ENCODE assay signal across 29 mouse cellular contexts in genomic region chr11:111895221-111896200, GRCm38 (mm10).
A peak's percentile ranks its signal among the peaks of the same experiment; 100 is the strongest.
DNase-seq lines count a peak whose midpoint lies in the region; ATAC-seq and TF ChIP-seq lines count a peak whose summit lies in the region.
"Had no signal": no experiment of that assay in that cellular context is flagged by ENCODE, and none has a peak within 500 bp of the region (broad histone marks: within the 10 kb centered on the region; RNA-seq: fewer than 3 reads in every experiment).

No protein-coding gene starts in this region.

- peak; percentile 23; the same call in 1 of the 2 replicates for ATAC-seq in liver, embryonic 11.5 days (replicated peaks; ENCODE audit: low FRiP score)
- ATAC-seq in liver, postnatal 0 days: no peak
- ATAC-seq in midbrain, embryonic 12.5 days (ENCODE audit: low FRiP score, low read depth): peak; percentile 62; the same call in 1 of the 2 replicates
- ATAC-seq in midbrain, embryonic 15.5 days (replicated peaks): no peak
- peak; percentile 47 for ATAC-seq in liver, embryonic 13.5 days (ENCODE audit: low read depth)
- ATAC-seq in heart, embryonic 12.5 days (ENCODE audit: insufficient number of reproducible peaks, low FRiP score): no peak
- ATAC-seq: CD4-positive, CD25-positive, alpha-beta regulatory T cell, adult 4 months; forebrain, embryonic 14.5 days; forebrain, postnatal 0 days; hindbrain, postnatal 0 days; Patski had no signal

- H3K27ac ChIP-seq in liver, embryonic 11.5 days (ENCODE audit: low read depth, low read length): no peak overlapping the region
- no peak overlapping the region for H3K27ac ChIP-seq in liver, postnatal 0 days (ENCODE audit: low read depth)
- H3K27ac ChIP-seq in midbrain, embryonic 12.5 days (replicated peaks): no peak overlapping the region
- H3K27ac ChIP-seq in midbrain, embryonic 15.5 days: no peak overlapping the region
- no peak overlapping the region for H3K27ac ChIP-seq in MEL (ENCODE audit: control insufficient read depth, low read depth, low read length)
- no peak overlapping the region for H3K27ac ChIP-seq in liver, embryonic 13.5 days
- no peak overlapping the region for H3K27ac ChIP-seq in heart, embryonic 12.5 days (ENCODE audit: poor library complexity, severe bottlenecking)
- H3K27ac ChIP-seq: embryonic facial prominence, embryonic 10.5 days; embryonic facial prominence, embryonic 13.5 days; gastrocnemius, adult 2 months; heart, embryonic 13.5 days; hindbrain, embryonic 14.5 days; hindbrain, postnatal 0 days had no signal

- H3K79me2 ChIP-seq in MEL (ENCODE audit: control insufficient read depth, insufficient read depth, low read length, poor library complexity): no peaks in the 10 kb centered on the region

- H3K27me3 ChIP-seq in liver, embryonic 11.5 days (replicated peaks; ENCODE audit: control insufficient read depth, insufficient read depth, low read length): no peaks in the 10 kb centered on the region
- no peaks in the 10 kb centered on the region for H3K27me3 ChIP-seq in liver, postnatal 0 days (ENCODE audit: insufficient read depth, low read length)
- H3K27me3 ChIP-seq in midbrain, embryonic 12.5 days: peaks cover 64% of the 10 kb centered on the region
- H3K27me3 ChIP-seq in midbrain, embryonic 15.5 days (replicated peaks): peaks cover 17% of the 10 kb centered on the region; the same call in 1 of the 2 replicates
- no peaks in the 10 kb centered on the region for H3K27me3 ChIP-seq in MEL (ENCODE audit: control insufficient read depth in 1 of 2, insufficient read depth in 2 of 2, low read length in 2 of 2)
- H3K27me3 ChIP-seq in liver, embryonic 13.5 days: no peaks in the 10 kb centered on the region
- H3K27me3 ChIP-seq in heart, embryonic 12.5 days (replicated peaks): no peaks in the 10 kb centered on the region
- H3K27me3 ChIP-seq: heart, embryonic 13.5 days had no signal

- H3K9ac ChIP-seq in liver, embryonic 11.5 days (ENCODE audit: low read depth, low read length): no peak overlapping the region
- no peak overlapping the region for H3K9ac ChIP-seq in liver, postnatal 0 days (replicated peaks)
- no peak overlapping the region for H3K9ac ChIP-seq in midbrain, embryonic 12.5 days (replicated peaks)
- no peak overlapping the region for H3K9ac ChIP-seq in midbrain, embryonic 15.5 days
- H3K9ac ChIP-seq in MEL (ENCODE audit: control insufficient read depth, low read depth, low read length, poor library complexity, severe bottlenecking): no peak overlapping the region
- H3K9ac ChIP-seq in liver, embryonic 13.5 days: no peak overlapping the region
- H3K9ac ChIP-seq in heart, embryonic 12.5 days: no peak overlapping the region
- H3K9ac ChIP-seq: embryonic facial prominence, embryonic 13.5 days; forebrain, postnatal 0 days; heart, embryonic 13.5 days; hindbrain, embryonic 14.5 days had no signal

- no peaks in the 10 kb centered on the region for H3K9me3 ChIP-seq in liver, embryonic 11.5 days (ENCODE audit: control insufficient read depth, low read length)
- H3K9me3 ChIP-seq in liver, postnatal 0 days (ENCODE audit: low read length): no peaks in the 10 kb centered on the region
- no peaks in the 10 kb centered on the region for H3K9me3 ChIP-seq in midbrain, embryonic 12.5 days
- H3K9me3 ChIP-seq in midbrain, embryonic 15.5 days: no peaks in the 10 kb centered on the region
- no peaks in the 10 kb centered on the region for H3K9me3 ChIP-seq in MEL (replicated peaks; ENCODE audit: insufficient read depth, low read length)
- H3K9me3 ChIP-seq in liver, embryonic 13.5 days (replicated peaks): no peaks in the 10 kb centered on the region
- H3K9me3 ChIP-seq in heart, embryonic 12.5 days (replicated peaks): no peaks in the 10 kb centered on the region
- H3K9me3 ChIP-seq: embryonic facial prominence, embryonic 10.5 days; embryonic facial prominence, embryonic 13.5 days; heart, embryonic 13.5 days had no signal

- no peak for TF ChIP-seq EP300 in liver, postnatal 0 days (IDR thresholded peaks at IDR 0.05; ENCODE audit: low read depth)
- TF ChIP-seq EP300 in MEL (IDR thresholded peaks at IDR 0.05; ENCODE audit: low read depth in 1 of 2, low read length in 2 of 2): no peak

- H3K4me3 ChIP-seq in liver, embryonic 11.5 days (ENCODE audit: low read depth, low read length): no peak overlapping the region
- H3K4me3 ChIP-seq in liver, postnatal 0 days (ENCODE audit: low read depth, low read length): no peak overlapping the region
- H3K4me3 ChIP-seq in midbrain, embryonic 12.5 days: no peak overlapping the region
- H3K4me3 ChIP-seq in midbrain, embryonic 15.5 days: no peak overlapping the region
- H3K4me3 ChIP-seq in MEL (ENCODE audit: control insufficient read depth in 1 of 2, insufficient read depth in 1 of 2, low read depth in 2 of 2, low read length in 2 of 2): no peak overlapping the region
- no peak overlapping the region for H3K4me3 ChIP-seq in liver, embryonic 13.5 days (replicated peaks)
- H3K4me3 ChIP-seq in heart, embryonic 12.5 days: no peak overlapping the region
- H3K4me3 ChIP-seq in lung, adult 2 months (replicated peaks; ENCODE audit: extremely low read depth, low read depth, low read length): no peak overlapping the region
- H3K4me3 ChIP-seq: embryonic facial prominence, embryonic 10.5 days; embryonic facial prominence, embryonic 13.5 days; erythroblast, embryonic 14.5 days; gastrocnemius, adult 2 months; heart, embryonic 13.5 days had no signal

- no peaks in the 10 kb centered on the region for H3K36me3 ChIP-seq in liver, embryonic 11.5 days (ENCODE audit: control insufficient read depth, insufficient read depth, low read length)
- no peaks in the 10 kb centered on the region for H3K36me3 ChIP-seq in liver, postnatal 0 days (replicated peaks; ENCODE audit: insufficient read depth, low read length)
- no peaks in the 10 kb centered on the region for H3K36me3 ChIP-seq in midbrain, embryonic 12.5 days
- H3K36me3 ChIP-seq in midbrain, embryonic 15.5 days (replicated peaks): no peaks in the 10 kb centered on the region
- no peaks in the 10 kb centered on the region for H3K36me3 ChIP-seq in MEL (ENCODE audit: control insufficient read depth in 1 of 2, insufficient read depth in 2 of 2, low read length in 2 of 2)
- no peaks in the 10 kb centered on the region for H3K36me3 ChIP-seq in liver, embryonic 13.5 days
- H3K36me3 ChIP-seq in heart, embryonic 12.5 days: no peaks in the 10 kb centered on the region
- H3K36me3 ChIP-seq: embryonic facial prominence, embryonic 10.5 days; embryonic facial prominence, embryonic 13.5 days; heart, embryonic 13.5 days had no signal

- no peak overlapping the region for H3K4me2 ChIP-seq in liver, embryonic 11.5 days
- H3K4me2 ChIP-seq in liver, postnatal 0 days (ENCODE audit: low read depth, low read length): no peak overlapping the region
- no peak overlapping the region for H3K4me2 ChIP-seq in midbrain, embryonic 12.5 days (replicated peaks)
- no peak overlapping the region for H3K4me2 ChIP-seq in midbrain, embryonic 15.5 days
- no peak overlapping the region for H3K4me2 ChIP-seq in liver, embryonic 13.5 days
- no peak overlapping the region for H3K4me2 ChIP-seq in heart, embryonic 12.5 days
- H3K4me2 ChIP-seq: embryonic facial prominence, embryonic 13.5 days; heart, embryonic 13.5 days; hindbrain, embryonic 14.5 days had no signal

- no peak for TF ChIP-seq CTCF in liver, postnatal 0 days (IDR thresholded peaks at IDR 0.05; ENCODE audit: low read depth)
- TF ChIP-seq CTCF in MEL (IDR thresholded peaks at IDR 0.05 in 2 of 3, conservative IDR thresholded peaks at IDR 0.05 in 1 of 3; ENCODE audit: control insufficient read depth in 1 of 3, insufficient read depth in 1 of 3, low read depth in 2 of 3, low read length in 3 of 3, poor library complexity in 1 of 3, severe bottlenecking in 1 of 3): no peak
- no peak for TF ChIP-seq CTCF in lung, adult 2 months (IDR thresholded peaks at IDR 0.05; ENCODE audit: insufficient read depth, low read length)

- TF ChIP-seq POLR2A in MEL (IDR thresholded peaks at IDR 0.05; ENCODE audit: control insufficient read depth in 1 of 2, insufficient read depth in 1 of 2, low read depth in 1 of 2, low read length in 2 of 2, poor library complexity in 1 of 2): no peak
- TF ChIP-seq POLR2A in lung, adult 2 months (IDR thresholded peaks at IDR 0.05; ENCODE audit: borderline replicate concordance, extremely low read depth, low read depth, low read length): no peak

- no peak for DNase-seq in liver, embryonic 11.5 days (ENCODE audit: low spot score)
- no peak for DNase-seq in liver, postnatal 0 days
- DNase-seq in MEL (ENCODE audit: low read depth, low spot score): peak; percentile 28
- DNase-seq in liver, embryonic 13.5 days: no peak
- no peak for DNase-seq in lung, adult 2 months
- DNase-seq: adrenal gland, postnatal 10 days; cerebellum, adult 11-12 months; cerebellum, adult 8-10 months; cerebellum, postnatal 10 days; cerebellum, postnatal 36 days; embryo, embryonic 11 days; forebrain, postnatal 0 days; gastrocnemius, adult 2 months; gastrocnemius, postnatal 25 days; heart, adult 18-20 months; heart, postnatal 14 days; heart, postnatal 4 days had no signal

- H3K4me1 ChIP-seq in liver, embryonic 11.5 days (replicated peaks; ENCODE audit: control insufficient read depth, insufficient read depth, low read length): no peaks in the 10 kb centered on the region
- no peaks in the 10 kb centered on the region for H3K4me1 ChIP-seq in liver, postnatal 0 days (ENCODE audit: insufficient read depth)
- H3K4me1 ChIP-seq in midbrain, embryonic 12.5 days: peaks cover 20% of the 10 kb centered on the region
- H3K4me1 ChIP-seq in midbrain, embryonic 15.5 days: peaks cover 13% of the 10 kb centered on the region
- no peaks in the 10 kb centered on the region; a peak in 1 of 4 replicates for H3K4me1 ChIP-seq in MEL (ENCODE audit: control insufficient read depth in 1 of 2, insufficient read depth in 2 of 2, low read length in 2 of 2)
- no peaks in the 10 kb centered on the region for H3K4me1 ChIP-seq in liver, embryonic 13.5 days (replicated peaks)
- peaks cover 6% of the 10 kb centered on the region; the same call in 1 of the 2 replicates for H3K4me1 ChIP-seq in heart, embryonic 12.5 days (replicated peaks)
- no peaks in the 10 kb centered on the region for H3K4me1 ChIP-seq in lung, adult 2 months (ENCODE audit: control insufficient read depth, insufficient read depth, low read length)

- no peak for TF ChIP-seq RAD21 in MEL (IDR thresholded peaks at IDR 0.05; ENCODE audit: low read depth, low read length)

- WGBS in liver, embryonic 11.5 days: 72% methylated on average over 4 of the region's 4 CpGs
- 68% methylated on average over 4 of the region's 4 CpGs for WGBS in liver, postnatal 0 days (ENCODE audit: insufficient replicate concordance)
- WGBS in midbrain, embryonic 12.5 days: 52% methylated on average over 4 of the region's 4 CpGs
- WGBS in midbrain, embryonic 15.5 days: 58% methylated on average over 4 of the region's 4 CpGs
- WGBS in liver, embryonic 13.5 days (ENCODE audit: insufficient replicate concordance): 52% methylated on average over 4 of the region's 4 CpGs
- WGBS in heart, embryonic 12.5 days: 61% methylated on average over 4 of the region's 4 CpGs
- 79% methylated on average over 4 of the region's 4 CpGs for WGBS in lung, adult 2 months

TF ChIP-seq in MEL, 35 proteins besides CTCF, POLR2A, EP300 and RAD21 (continues in another document):
- TF ChIP-seq UBTF (IDR thresholded peaks at IDR 0.05; ENCODE audit: borderline replicate concordance, insufficient read depth, low read depth, low read length) (peak; percentile 89; the same call in 1 of the 2 replicates), GATA1 (IDR thresholded peaks at IDR 0.05; ENCODE audit: low read depth, low read length) (0 out of 2 replicates have a peak, but pooled peaks have one; percentile 31)

Comparison
In these comparisons a context has a peak if more than half of its experiments do, and no peak if none do; other contexts are left out.
1. ATAC-seq: peak in liver, embryonic 11.5 days (single experiment), midbrain, embryonic 12.5 days (single experiment) and liver, embryonic 13.5 days (single experiment); none in liver, postnatal 0 days (single experiment), midbrain, embryonic 15.5 days (single experiment) and heart, embryonic 12.5 days (single experiment).